Mouse (Mus musculus): ENCODE measurements around the gene Gpnmb. TPM values are rescaled to one million over a fixed set of nuclear protein-coding genes. Genes with fewer than 3 reads are reported as not detected.

Gpnmb gene
- polyA plus RNA-seq, 1 experiment from 2014 or later, result 1.9 TPM

DNA sequence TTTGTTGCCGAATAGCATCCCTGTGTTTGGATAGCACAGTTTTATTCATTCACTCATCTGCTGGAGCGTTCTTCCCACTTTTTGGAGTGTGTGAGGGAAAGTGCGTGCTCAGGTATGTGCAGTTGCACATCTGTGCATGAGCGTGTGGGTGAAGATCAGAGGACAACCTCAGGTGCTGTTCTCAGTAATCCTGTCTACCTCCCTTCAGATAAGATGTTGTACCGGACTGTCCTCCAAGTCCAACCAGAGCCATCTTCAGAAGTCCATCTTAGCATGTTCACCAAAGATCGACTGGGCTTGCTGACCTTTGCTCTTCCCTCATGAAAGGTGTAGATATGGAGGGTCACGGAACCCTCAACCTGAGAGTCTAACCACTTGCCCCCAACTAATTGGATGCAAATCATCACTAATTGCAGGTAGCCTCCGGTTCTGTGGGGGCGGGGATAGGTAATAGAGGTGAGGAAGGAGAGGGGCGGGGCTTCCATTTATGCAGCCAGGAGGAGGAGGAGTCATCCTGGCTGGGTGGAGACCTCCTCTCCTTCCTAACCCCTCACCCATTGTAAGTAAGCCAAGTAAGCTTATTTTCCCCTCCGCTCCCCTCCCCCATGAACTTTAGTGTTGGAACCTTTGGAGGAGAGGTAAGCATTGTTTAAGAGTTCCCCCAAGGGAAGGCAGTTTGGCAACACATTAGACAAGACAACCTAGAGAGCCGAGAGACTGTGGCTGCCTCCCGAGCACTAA, 27.8 kb upstream of the Gpnmb start:
- Histone ChIP-seq H3K4me3 (ENCODE audit: control insufficient read depth in 1 of 2, insufficient read depth in 1 of 2, low read depth in 1 of 2, low read length in 2 of 2) (peak overlapping the region; percentile 37 to 45), H3K9ac (ENCODE audit: low read length) (peak overlapping the region; percentile 54), H3K36me3 (ENCODE audit: control insufficient read depth, insufficient read depth, low read length) (no peaks in the 10 kb centered on the region), H3K9me3 (ENCODE audit: control insufficient read depth, low read length) (peaks cover 4% of the 10 kb centered on the region; the same call in 1 of the 2 replicates), H3K27me3 (ENCODE audit: control insufficient read depth, insufficient read depth, low read length) (no peaks in the 10 kb centered on the region), H3K27ac (replicated peaks in 1 of 2; ENCODE audit: control insufficient read depth in 1 of 2, insufficient read depth in 1 of 2, low read depth in 2 of 2, low read length in 2 of 2) (no peak overlapping the region), H3K4me2 (ENCODE audit: low read length) (peak overlapping the region; percentile 70), H3K4me1 (ENCODE audit: control insufficient read depth in 2 of 2, insufficient read depth in 2 of 2, low read length in 2 of 2) (peaks cover 3 to 6% of the 10 kb centered on the region in 2 experiments; a peak in 2 of 4 replicates)
- 15% methylated on average over 13 of the region's 13 CpGs for WGBS
- no peak for ATAC-seq (ENCODE audit: insufficient number of reproducible peaks, insufficient read depth, low FRiP score, low read depth)

DNA sequence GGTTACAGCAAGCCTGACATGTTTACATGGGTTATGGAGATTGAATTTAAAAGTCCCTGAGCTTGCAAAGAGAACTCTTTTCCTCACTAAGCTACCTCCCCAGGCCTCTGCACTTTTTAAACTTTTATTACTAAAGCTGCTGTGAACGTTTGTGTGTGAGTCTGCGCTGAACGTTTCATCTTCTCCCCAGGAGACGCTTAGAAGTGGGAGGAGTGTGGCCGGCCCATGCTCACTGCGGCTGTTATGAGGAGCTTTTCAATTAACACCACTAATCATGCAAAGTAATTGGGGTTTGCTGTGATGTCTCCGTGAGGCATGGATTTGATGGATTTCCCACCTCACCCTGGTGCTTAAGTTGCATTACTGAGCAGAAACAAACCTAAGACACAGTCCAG, 27.2 kb upstream of the Gpnmb start:
- no peak overlapping the region for H3K9ac ChIP-seq (ENCODE audit: low read length)
- peaks cover 3 to 6% of the 10 kb centered on the region in 2 experiments; a peak in 2 of 4 replicates for H3K4me1 ChIP-seq (ENCODE audit: control insufficient read depth in 2 of 2, insufficient read depth in 2 of 2, low read length in 2 of 2)
- no peak overlapping the region for H3K4me3 ChIP-seq (ENCODE audit: control insufficient read depth in 1 of 2, insufficient read depth in 1 of 2, low read depth in 1 of 2, low read length in 2 of 2)
- H3K27ac ChIP-seq (replicated peaks in 1 of 2; ENCODE audit: control insufficient read depth in 1 of 2, insufficient read depth in 1 of 2, low read depth in 2 of 2, low read length in 2 of 2), result no peak overlapping the region
- H3K9me3 ChIP-seq (ENCODE audit: control insufficient read depth, low read length), result peaks cover 4% of the 10 kb centered on the region; the same call in 1 of the 2 replicates
- H3K36me3 ChIP-seq (ENCODE audit: control insufficient read depth, insufficient read depth, low read length), result no peaks in the 10 kb centered on the region
- 30% methylated on average over 7 of the region's 7 CpGs for WGBS
- H3K4me2 ChIP-seq (ENCODE audit: low read length), result peak overlapping the region; percentile 70
- ATAC-seq (ENCODE audit: insufficient number of reproducible peaks, insufficient read depth, low FRiP score, low read depth), result no peak
- no peaks in the 10 kb centered on the region for H3K27me3 ChIP-seq (ENCODE audit: control insufficient read depth, insufficient read depth, low read length)

DNA sequence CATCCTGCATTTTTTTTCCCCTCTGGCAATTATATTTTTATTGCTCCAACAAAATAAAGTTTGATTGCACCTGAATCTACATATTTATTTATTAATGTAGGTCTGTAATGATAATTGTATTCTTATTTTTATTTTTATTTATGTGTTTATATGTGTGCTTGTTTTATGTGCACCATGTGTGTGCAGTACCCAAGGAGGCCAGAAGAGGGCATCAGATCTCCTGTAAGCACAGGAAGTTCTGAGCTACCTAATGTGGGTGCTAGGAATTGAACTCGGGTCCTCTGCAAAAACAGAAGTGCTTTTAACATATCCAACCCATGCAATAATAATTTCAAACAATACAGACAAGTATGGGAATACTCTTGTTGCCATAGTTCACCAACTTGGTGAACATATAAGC, 26.7 kb upstream of the Gpnmb start:
- Histone ChIP-seq H3K4me2 (ENCODE audit: low read length) (no peak overlapping the region), H3K9ac (ENCODE audit: low read length) (no peak overlapping the region), H3K27me3 (ENCODE audit: control insufficient read depth, insufficient read depth, low read length) (no peaks in the 10 kb centered on the region), H3K27ac (replicated peaks in 1 of 2; ENCODE audit: control insufficient read depth in 1 of 2, insufficient read depth in 1 of 2, low read depth in 2 of 2, low read length in 2 of 2) (no peak overlapping the region), H3K9me3 (ENCODE audit: control insufficient read depth, low read length) (peaks cover 4% of the 10 kb centered on the region; the same call in 1 of the 2 replicates), H3K4me3 (ENCODE audit: control insufficient read depth in 1 of 2, insufficient read depth in 1 of 2, low read depth in 1 of 2, low read length in 2 of 2) (no peak overlapping the region), H3K36me3 (ENCODE audit: control insufficient read depth, insufficient read depth, low read length) (no peaks in the 10 kb centered on the region), H3K4me1 (ENCODE audit: control insufficient read depth in 2 of 2, insufficient read depth in 2 of 2, low read length in 2 of 2) (peaks cover 3 to 6% of the 10 kb centered on the region in 2 experiments; a peak in 2 of 4 replicates)
- ATAC-seq (ENCODE audit: insufficient number of reproducible peaks, insufficient read depth, low FRiP score, low read depth), result no peak
- WGBS, result 69% methylated on average over 1 of the region's 1 CpGs

DNA sequence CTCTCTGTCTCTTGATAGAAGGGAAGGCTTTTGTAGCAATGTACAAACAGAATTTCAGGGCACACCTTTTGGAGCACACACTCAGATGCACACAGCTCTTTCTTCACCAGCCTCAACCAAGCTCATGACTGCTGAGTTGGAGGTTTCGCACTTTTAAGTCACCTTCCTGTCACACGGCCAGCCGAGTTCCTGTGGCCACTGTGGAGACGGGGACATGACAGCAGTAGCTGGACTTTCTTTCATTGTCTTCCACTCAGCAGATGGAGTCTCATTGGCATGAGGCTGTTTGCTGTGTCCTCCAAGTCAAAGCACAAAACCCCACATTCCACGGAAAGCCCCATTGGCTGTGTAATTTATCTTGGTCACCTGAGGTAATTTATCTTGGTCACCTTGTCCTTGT, 25.2 kb upstream of the Gpnmb start:
- no peaks in the 10 kb centered on the region for H3K27me3 ChIP-seq (ENCODE audit: control insufficient read depth, insufficient read depth, low read length)
- 78% methylated on average over 5 of the region's 5 CpGs for WGBS
- no peak overlapping the region for H3K4me2 ChIP-seq (ENCODE audit: low read length)
- no peaks in the 10 kb centered on the region for H3K36me3 ChIP-seq (ENCODE audit: control insufficient read depth, insufficient read depth, low read length)
- H3K9ac ChIP-seq (ENCODE audit: low read length), result no peak overlapping the region
- H3K9me3 ChIP-seq (ENCODE audit: control insufficient read depth, low read length), result peaks cover 4% of the 10 kb centered on the region; the same call in 1 of the 2 replicates
- ATAC-seq (ENCODE audit: insufficient number of reproducible peaks, insufficient read depth, low FRiP score, low read depth), result no peak
- no peak overlapping the region for H3K27ac ChIP-seq (replicated peaks in 1 of 2; ENCODE audit: control insufficient read depth in 1 of 2, insufficient read depth in 1 of 2, low read depth in 2 of 2, low read length in 2 of 2)
- H3K4me3 ChIP-seq (ENCODE audit: control insufficient read depth in 1 of 2, insufficient read depth in 1 of 2, low read depth in 1 of 2, low read length in 2 of 2), result no peak overlapping the region
- H3K4me1 ChIP-seq (ENCODE audit: control insufficient read depth in 2 of 2, insufficient read depth in 2 of 2, low read length in 2 of 2), result peaks cover 3 to 6% of the 10 kb centered on the region in 2 experiments; a peak in 2 of 4 replicates

DNA sequence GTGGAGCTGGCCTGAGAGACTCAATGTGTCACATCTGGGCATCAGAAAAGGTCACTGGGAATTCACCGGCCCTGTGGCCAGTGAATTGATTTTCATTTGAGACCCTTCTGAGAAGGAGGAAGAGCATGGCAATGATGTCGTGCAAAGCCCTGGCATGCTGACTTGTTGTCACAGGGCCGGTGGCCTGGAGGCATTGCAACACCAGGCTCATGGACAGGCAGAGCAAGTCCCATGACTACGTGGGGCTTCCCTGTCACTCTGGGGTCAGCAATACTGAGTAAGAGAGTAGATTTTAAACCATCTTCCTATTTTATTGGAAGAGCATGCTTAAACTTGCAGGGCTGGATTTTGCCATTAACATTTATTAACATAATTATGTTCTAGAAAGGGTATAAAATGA, 23.3 kb upstream of the Gpnmb start:
- Histone ChIP-seq H3K4me1 (ENCODE audit: control insufficient read depth in 2 of 2, insufficient read depth in 2 of 2, low read length in 2 of 2) (peaks cover 5 to 6% of the 10 kb centered on the region in 2 experiments; a peak in 2 of 4 replicates), H3K27me3 (ENCODE audit: control insufficient read depth, insufficient read depth, low read length) (no peaks in the 10 kb centered on the region), H3K4me2 (ENCODE audit: low read length) (no peak overlapping the region), H3K4me3 (ENCODE audit: control insufficient read depth in 1 of 2, insufficient read depth in 1 of 2, low read depth in 1 of 2, low read length in 2 of 2) (no peak overlapping the region), H3K27ac (replicated peaks in 1 of 2; ENCODE audit: control insufficient read depth in 1 of 2, insufficient read depth in 1 of 2, low read depth in 2 of 2, low read length in 2 of 2) (no peak overlapping the region), H3K36me3 (ENCODE audit: control insufficient read depth, insufficient read depth, low read length) (no peaks in the 10 kb centered on the region), H3K9ac (ENCODE audit: low read length) (no peak overlapping the region), H3K9me3 (ENCODE audit: control insufficient read depth, low read length) (peaks cover 4% of the 10 kb centered on the region; the same call in 1 of the 2 replicates)
- no peak for ATAC-seq (ENCODE audit: insufficient number of reproducible peaks, insufficient read depth, low FRiP score, low read depth)
- 73% methylated on average over 4 of the region's 4 CpGs for WGBS

DNA sequence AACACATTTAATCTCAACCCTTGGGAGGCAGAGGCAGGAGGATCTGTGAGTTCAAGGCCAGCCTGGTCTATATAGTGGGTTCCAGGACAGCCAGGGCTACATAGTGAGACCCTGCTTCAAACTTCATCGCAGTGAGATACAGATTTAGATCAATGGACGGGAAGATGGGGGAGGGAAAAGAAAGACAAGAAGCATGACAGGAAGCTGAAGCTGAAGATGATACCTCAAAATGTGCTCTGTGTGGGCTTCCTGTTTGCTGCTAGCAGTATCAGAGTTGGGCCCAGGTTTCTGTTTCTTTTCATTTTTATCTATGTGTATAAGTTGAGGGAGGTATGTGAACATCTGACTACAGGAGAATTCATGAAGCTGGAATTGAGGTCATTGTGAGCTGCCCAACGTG, 22.9 kb upstream of the Gpnmb start:
- peaks cover 3% of the 10 kb centered on the region in 2 experiments; a peak in 2 of 4 replicates for H3K4me1 ChIP-seq (ENCODE audit: control insufficient read depth in 2 of 2, insufficient read depth in 2 of 2, low read length in 2 of 2)
- ATAC-seq (ENCODE audit: insufficient number of reproducible peaks, insufficient read depth, low FRiP score, low read depth), result no peak
- no peak overlapping the region for H3K4me3 ChIP-seq (ENCODE audit: control insufficient read depth in 1 of 2, insufficient read depth in 1 of 2, low read depth in 1 of 2, low read length in 2 of 2)
- no peak overlapping the region for H3K9ac ChIP-seq (ENCODE audit: low read length)
- H3K27me3 ChIP-seq (ENCODE audit: control insufficient read depth, insufficient read depth, low read length), result no peaks in the 10 kb centered on the region
- no peak overlapping the region for H3K4me2 ChIP-seq (ENCODE audit: low read length)
- no peaks in the 10 kb centered on the region for H3K36me3 ChIP-seq (ENCODE audit: control insufficient read depth, insufficient read depth, low read length)
- H3K9me3 ChIP-seq (ENCODE audit: control insufficient read depth, low read length), result peaks cover 4% of the 10 kb centered on the region; the same call in 1 of the 2 replicates
- 72% methylated on average over 3 of the region's 3 CpGs for WGBS
- no peak overlapping the region for H3K27ac ChIP-seq (replicated peaks in 1 of 2; ENCODE audit: control insufficient read depth in 1 of 2, insufficient read depth in 1 of 2, low read depth in 2 of 2, low read length in 2 of 2)

DNA sequence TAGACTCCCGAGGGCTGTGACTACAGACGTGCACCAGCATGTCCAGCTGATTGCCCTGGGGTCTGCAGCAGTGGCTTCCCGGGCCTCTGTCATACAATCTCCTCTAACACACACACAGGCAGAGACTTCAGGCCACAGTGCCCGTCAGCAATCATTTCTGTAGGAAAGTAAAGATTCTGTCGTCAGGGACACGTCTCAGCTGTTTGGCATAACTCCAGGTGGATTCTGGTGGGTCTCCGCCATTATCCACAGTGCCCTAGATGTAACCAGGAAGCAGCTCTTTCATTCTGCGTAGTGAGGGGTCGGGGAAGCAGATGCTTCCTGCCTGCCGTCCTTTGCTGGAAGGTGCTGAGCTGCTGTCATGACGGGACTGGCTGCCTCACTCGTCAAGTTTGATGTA, 19.2 kb upstream of the Gpnmb start:
- 56% methylated on average over 12 of the region's 12 CpGs for WGBS
- Histone ChIP-seq H3K9ac (ENCODE audit: low read length) (no peak overlapping the region), H3K27ac (replicated peaks in 1 of 2; ENCODE audit: control insufficient read depth in 1 of 2, insufficient read depth in 1 of 2, low read depth in 2 of 2, low read length in 2 of 2) (no peak overlapping the region), H3K4me3 (ENCODE audit: control insufficient read depth in 1 of 2, insufficient read depth in 1 of 2, low read depth in 1 of 2, low read length in 2 of 2) (no peak overlapping the region), H3K9me3 (ENCODE audit: control insufficient read depth, low read length) (no peaks in the 10 kb centered on the region), H3K27me3 (ENCODE audit: control insufficient read depth, insufficient read depth, low read length) (no peaks in the 10 kb centered on the region), H3K4me2 (ENCODE audit: low read length) (no peak overlapping the region; the same call in 1 of the 2 replicates), H3K36me3 (ENCODE audit: control insufficient read depth, insufficient read depth, low read length) (no peaks in the 10 kb centered on the region), H3K4me1 (ENCODE audit: control insufficient read depth in 2 of 2, insufficient read depth in 2 of 2, low read length in 2 of 2) (peaks cover 0 to 2% of the 10 kb centered on the region in 2 experiments; a peak in 1 of 4 replicates)
- ATAC-seq (ENCODE audit: insufficient number of reproducible peaks, insufficient read depth, low FRiP score, low read depth), result no peak

Data from heart, embryonic 14.5 days (tissue).